Mouse (Mus musculus) G1E (cell line): Measurements from ENCODE around the gene Ggta1.

Source experiments
- CTCF ChIP-seq: IDR thresholded peaks from 2 replicates; pipeline ENCODE4 v1.5.1; 2012; ENCODE audit warnings: low read depth, low read length, inconsistent platforms, mixed read lengths
- GATA1 ChIP-seq: IDR thresholded peaks from 2 replicates; pipeline ENCODE4 v1.6.1; 2012; ENCODE audit warnings: borderline replicate concordance, low read length, inconsistent platforms, mixed read lengths
- POLR2AphosphoS5 ChIP-seq: IDR thresholded peaks from 2 replicates; pipeline ENCODE4 v1.6.1; 2012; ENCODE audit warnings: low read depth, low read length, inconsistent platforms; ENCODE audit not compliant: insufficient replicate concordance

DNA sequence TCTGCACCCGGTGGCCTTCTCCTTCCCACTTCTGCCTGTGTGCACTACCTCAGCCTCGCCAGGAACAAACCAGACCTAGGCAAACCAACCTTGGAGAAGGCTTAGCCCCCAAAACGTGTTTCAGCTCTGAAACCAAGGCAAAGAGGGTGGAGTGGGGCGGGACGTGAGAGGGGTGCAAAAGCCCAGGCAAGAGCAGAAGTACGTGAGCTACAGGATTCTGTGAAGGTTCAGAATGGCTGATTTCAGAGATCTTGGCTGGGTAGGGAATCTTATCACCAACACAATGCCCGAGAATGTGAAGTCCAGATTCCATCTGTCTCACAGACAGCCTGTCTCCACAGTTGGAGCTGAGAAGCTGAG, 41.4 kb upstream of the Ggta1 start:
- no peak for TF ChIP-seq CTCF
- TF ChIP-seq POLR2AphosphoS5 = no peak
- TF ChIP-seq GATA1 = no peak
